Mouse (Mus musculus) MEL (cell line): ENCODE measurements around the gene Prrg2.
"Not testable (repeated sequence)": the region's sequence is repeated elsewhere in the genome, so short reads cannot be mapped to it uniquely, and the experiment has no call there.

Experiments used
- CTCF ChIP-seq, 3 experiments: IDR thresholded peaks in 2 of 3; conservative IDR thresholded peaks in 1 of 3; 2 replicates each; pipeline ENCODE4 v1.5.1; 2011 to 2012; ENCODE audit warnings: low read length in 3 of 3, low read depth in 2 of 3, mild to moderate bottlenecking in 2 of 3, improper control_type of control experiment in 1 of 3, inconsistent platforms in 1 of 3, mixed read lengths in 1 of 3, moderate library complexity in 1 of 3; ENCODE audit not compliant: control insufficient read depth in 1 of 3, insufficient read depth in 1 of 3, poor library complexity in 1 of 3, severe bottlenecking in 1 of 3
- EP300 ChIP-seq, 2 experiments: IDR thresholded peaks; 2 replicates each; pipeline ENCODE4 v1.6.1; 2011; ENCODE audit warnings: improper control_type of control experiment in 2 of 2, low read length in 2 of 2, low read depth in 1 of 2, mild to moderate bottlenecking in 1 of 2
- MYC ChIP-seq: IDR thresholded peaks from 2 replicates; pipeline ENCODE4 v1.6.1; 2011; ENCODE audit warnings: low read depth, mild to moderate bottlenecking, low read length, improper control_type of control experiment, moderate library complexity
- NELFE ChIP-seq: IDR thresholded peaks from 2 replicates; pipeline ENCODE4 v1.6.1; 2011; ENCODE audit warnings: low read depth, low read length, improper control_type of control experiment
- POLR2A ChIP-seq, 2 experiments: IDR thresholded peaks; 2 replicates each; pipeline ENCODE4 v1.6.1; 2011 to 2012; ENCODE audit warnings: low read length in 2 of 2, mild to moderate bottlenecking in 2 of 2, control low read depth in 1 of 2, improper control_type of control experiment in 1 of 2, low read depth in 1 of 2, moderate library complexity in 1 of 2; ENCODE audit not compliant: control insufficient read depth in 1 of 2, insufficient read depth in 1 of 2, poor library complexity in 1 of 2
- ZNF384 ChIP-seq: IDR thresholded peaks from 2 replicates; pipeline ENCODE4 v1.6.1; 2012; ENCODE audit warnings: low read depth, mild to moderate bottlenecking, inconsistent platforms, low read length, improper control_type of control experiment

- TF ChIP-seq ZNF384; CTCF (IDR thresholded peaks at IDR 0.05 in 2 of 3, conservative IDR thresholded peaks at IDR 0.05 in 1 of 3; ENCODE audit: control insufficient read depth in 1 of 3, insufficient read depth in 1 of 3, low read depth in 2 of 3, low read length in 3 of 3, poor library complexity in 1 of 3, severe bottlenecking in 1 of 3); NELFE; POLR2A (IDR thresholded peaks at IDR 0.05; ENCODE audit: control insufficient read depth in 1 of 2, insufficient read depth in 1 of 2, low read depth in 1 of 2, low read length in 2 of 2, poor library complexity in 1 of 2); EP300 (IDR thresholded peaks at IDR 0.05; ENCODE audit: low read depth in 1 of 2, low read length in 2 of 2); MYC: not testable (repeated sequence)
Measured at GRCm38 (mm10) chr7:45023711-45024110, 38.8 kb downstream of the Prrg2 start.
